Comparison of ENCODE assay signal across 25 mouse cellular contexts in the genomic region with DNA sequence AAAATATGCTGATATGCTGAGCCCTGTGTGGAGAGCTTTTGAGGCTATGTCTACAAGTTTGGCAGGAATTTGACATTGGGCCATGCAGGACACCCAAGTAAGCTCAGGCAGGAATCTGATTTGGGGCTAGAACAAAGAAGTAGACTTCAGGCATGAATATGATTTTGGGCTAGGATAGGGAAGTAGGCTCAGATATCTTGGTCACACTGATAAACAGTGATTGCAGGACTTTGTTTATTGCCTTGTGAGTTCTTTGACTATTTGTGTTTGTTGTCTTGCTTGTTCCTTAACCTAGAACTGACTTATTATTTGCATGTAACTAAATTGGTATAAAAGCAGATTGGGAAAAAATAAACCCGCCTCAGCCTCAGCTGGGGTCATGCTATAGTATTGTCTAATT.
"Had no signal": no experiment of that assay in that cellular context is flagged by ENCODE, and none has a peak within 500 bp of the region (broad histone marks: within the 10 kb centered on the region; RNA-seq: fewer than 3 reads in every experiment).

No protein-coding gene starts in this region.

- H3K9ac ChIP-seq: embryonic facial prominence, embryonic 12.5 days; embryonic facial prominence, embryonic 13.5 days; embryonic facial prominence, embryonic 15.5 days; forebrain, embryonic 12.5 days; forebrain, embryonic 13.5 days; forebrain, embryonic 15.5 days; forebrain, postnatal 0 days had no signal

- DNase-seq: cerebellum, adult 9-10 months; cerebellum, adult 9-11 months; cerebellum, postnatal 10 days; cerebellum, postnatal 14 days; cerebellum, postnatal 25 days; cerebellum, postnatal 36 days; embryo, embryonic 11 days; forebrain, postnatal 0 days; gastrocnemius, adult 2 months; gastrocnemius, postnatal 10 days; gastrocnemius, postnatal 14 days; gastrocnemius, postnatal 25 days; gastrocnemius, postnatal 36 days; heart, adult 11 months; heart, adult 18-20 months; heart, adult 2 months had no signal

- H3K4me1 ChIP-seq: embryonic facial prominence, embryonic 10.5 days; embryonic facial prominence, embryonic 12.5 days; embryonic facial prominence, embryonic 13.5 days; embryonic facial prominence, embryonic 15.5 days; forebrain, embryonic 10.5 days; forebrain, embryonic 12.5 days; forebrain, embryonic 13.5 days; forebrain, embryonic 15.5 days had no signal

- H3K9me3 ChIP-seq: embryonic facial prominence, embryonic 10.5 days; embryonic facial prominence, embryonic 12.5 days; embryonic facial prominence, embryonic 13.5 days; embryonic facial prominence, embryonic 15.5 days; forebrain, embryonic 10.5 days; forebrain, embryonic 12.5 days; forebrain, embryonic 13.5 days; forebrain, embryonic 15.5 days had no signal

- H3K4me3 ChIP-seq: embryonic facial prominence, embryonic 10.5 days; embryonic facial prominence, embryonic 12.5 days; embryonic facial prominence, embryonic 13.5 days; embryonic facial prominence, embryonic 15.5 days; erythroblast, embryonic 14.5 days; forebrain, embryonic 10.5 days; forebrain, embryonic 12.5 days; forebrain, embryonic 13.5 days; forebrain, embryonic 15.5 days; gastrocnemius, adult 2 months; heart, adult 2 months had no signal

- H3K27ac ChIP-seq: embryonic facial prominence, embryonic 10.5 days; embryonic facial prominence, embryonic 12.5 days; embryonic facial prominence, embryonic 13.5 days; embryonic facial prominence, embryonic 15.5 days; forebrain, embryonic 10.5 days; forebrain, embryonic 12.5 days; forebrain, embryonic 13.5 days; forebrain, embryonic 15.5 days; gastrocnemius, adult 2 months; heart, adult 2 months had no signal

- H3K27me3 ChIP-seq: embryonic facial prominence, embryonic 12.5 days; embryonic facial prominence, embryonic 13.5 days; embryonic facial prominence, embryonic 15.5 days; forebrain, embryonic 12.5 days; forebrain, embryonic 13.5 days; forebrain, embryonic 15.5 days had no signal
